In the genomic region with DNA sequence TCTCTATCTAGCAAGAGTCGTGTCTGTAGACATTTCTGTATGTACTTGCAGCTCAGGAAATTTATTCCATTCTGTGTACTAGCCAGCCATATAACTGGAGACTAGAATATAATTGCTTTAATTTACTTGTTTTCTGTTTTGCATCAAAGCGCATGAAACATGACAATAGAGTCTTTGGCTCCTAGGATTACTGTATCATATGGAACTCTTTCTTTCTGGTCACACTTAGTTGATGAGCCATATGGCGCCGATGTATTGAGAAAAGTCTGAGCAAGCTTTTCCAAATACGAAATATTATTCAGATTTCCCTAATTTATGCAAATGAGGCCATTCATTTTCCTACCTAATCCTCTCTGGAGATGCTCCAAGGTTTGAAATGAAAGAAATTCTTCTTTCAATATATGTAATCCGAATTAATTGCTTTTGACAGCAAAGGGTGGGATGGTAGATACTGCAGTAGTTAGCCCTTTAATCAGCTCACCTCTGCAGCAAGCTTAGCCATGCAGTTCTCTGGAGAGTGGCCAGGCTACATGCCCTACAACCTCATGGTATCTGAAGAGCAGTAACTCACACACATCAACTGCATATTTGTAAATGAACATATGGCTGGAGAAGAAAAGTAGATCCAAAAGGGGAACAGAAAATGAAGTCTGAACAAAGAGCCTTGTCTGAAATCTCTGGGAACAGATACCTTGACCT, we compare ENCODE assay signal across 26 mouse cellular contexts.
A peak's percentile ranks its signal among the peaks of the same experiment; 100 is the strongest.
DNase-seq lines count a peak whose midpoint lies in the region; ATAC-seq lines count a peak whose summit lies in the region.
"Had no signal": no experiment of that assay in that cellular context is flagged by ENCODE, and none has a peak within 500 bp of the region (broad histone marks: within the 10 kb centered on the region; RNA-seq: fewer than 3 reads in every experiment).

No protein-coding gene starts in this region.

- H3K9ac ChIP-seq in hindbrain, embryonic 14.5 days, result no peak overlapping the region
- no peak overlapping the region for H3K9ac ChIP-seq in forebrain, embryonic 15.5 days (replicated peaks)
- H3K9ac ChIP-seq: embryonic facial prominence, embryonic 13.5 days; hindbrain, embryonic 15.5 days; liver, embryonic 12.5 days; liver, postnatal 0 days had no signal

- peak; percentile 34 for DNase-seq in hindbrain, embryonic 14.5 days (ENCODE audit: low spot score)
- no peak for DNase-seq in hindbrain, embryonic 10.5 days (ENCODE audit: low spot score)
- DNase-seq in retina, postnatal 1 day, result peak; percentile 47
- no peak for DNase-seq in retina, embryonic 14.5 days (ENCODE audit: low spot score)
- no peak for DNase-seq in kidney, postnatal 4 days
- no peak for DNase-seq in embryo, embryonic 9.5 days (ENCODE audit: extremely low spot score)
- DNase-seq: adrenal gland, postnatal 25 days; cerebellum, adult 8-10 months; cerebellum, postnatal 25 days; gastrocnemius, adult 2 months; gastrocnemius, postnatal 36 days; heart, adult 18-20 months; heart, postnatal 36 days; kidney, adult 18-20 months; layer of hippocampus, postnatal 36 days; left cerebral cortex, postnatal 4 days; liver, postnatal 0 days; lung, postnatal 36 days; right cerebral cortex, postnatal 25 days; thymus, postnatal 14 days had no signal

- no peaks in the 10 kb centered on the region for H3K4me1 ChIP-seq in hindbrain, embryonic 14.5 days (replicated peaks; ENCODE audit: control insufficient read depth, insufficient read depth, low read length)
- no peaks in the 10 kb centered on the region for H3K4me1 ChIP-seq in hindbrain, embryonic 10.5 days (replicated peaks)
- peaks cover 5% of the 10 kb centered on the region for H3K4me1 ChIP-seq in forebrain, embryonic 15.5 days
- H3K4me1 ChIP-seq: embryonic facial prominence, embryonic 13.5 days; hindbrain, embryonic 15.5 days; liver, embryonic 12.5 days had no signal

- 70% methylated on average over 6 of the region's 6 CpGs for WGBS in hindbrain, embryonic 14.5 days
- 92% methylated on average over 6 of the region's 6 CpGs for WGBS in hindbrain, embryonic 10.5 days
- 42% methylated on average over 6 of the region's 6 CpGs for WGBS in forebrain, embryonic 15.5 days

- H3K27me3 ChIP-seq in hindbrain, embryonic 14.5 days (ENCODE audit: control insufficient read depth, insufficient read depth, low read length), result no peaks in the 10 kb centered on the region
- no peaks in the 10 kb centered on the region for H3K27me3 ChIP-seq in hindbrain, embryonic 10.5 days (ENCODE audit: insufficient read depth, poor library complexity, severe bottlenecking)
- H3K27me3 ChIP-seq in forebrain, embryonic 15.5 days, result no peaks in the 10 kb centered on the region
- H3K27me3 ChIP-seq: embryonic facial prominence, embryonic 13.5 days; hindbrain, embryonic 15.5 days; liver, embryonic 12.5 days had no signal

- H3K4me3 ChIP-seq in hindbrain, embryonic 14.5 days (replicated peaks; ENCODE audit: low read length), result no peak overlapping the region
- no peak overlapping the region for H3K4me3 ChIP-seq in hindbrain, embryonic 10.5 days
- no peak overlapping the region for H3K4me3 ChIP-seq in forebrain, embryonic 15.5 days
- H3K4me3 ChIP-seq: embryonic facial prominence, embryonic 13.5 days; gastrocnemius, adult 2 months; hindbrain, embryonic 15.5 days; liver, embryonic 12.5 days had no signal

- no peaks in the 10 kb centered on the region for H3K9me3 ChIP-seq in hindbrain, embryonic 14.5 days (ENCODE audit: control insufficient read depth, low read length)
- H3K9me3 ChIP-seq in hindbrain, embryonic 10.5 days, result no peaks in the 10 kb centered on the region
- H3K9me3 ChIP-seq in forebrain, embryonic 15.5 days, result no peaks in the 10 kb centered on the region
- H3K9me3 ChIP-seq: embryonic facial prominence, embryonic 13.5 days; hindbrain, embryonic 15.5 days; liver, embryonic 12.5 days had no signal

- no peak; the same call in 1 of the 2 replicates for ATAC-seq in hindbrain, embryonic 14.5 days (ENCODE audit: low FRiP score)
- peak; percentile 89 for ATAC-seq in forebrain, embryonic 15.5 days (replicated peaks)
- ATAC-seq: CD4-positive, CD25-positive, alpha-beta regulatory T cell, adult 4 months; liver, embryonic 12.5 days; liver, postnatal 0 days had no signal

- no peak overlapping the region for H3K27ac ChIP-seq in hindbrain, embryonic 14.5 days
- no peak overlapping the region for H3K27ac ChIP-seq in hindbrain, embryonic 10.5 days
- peak overlapping the region; percentile 68 for H3K27ac ChIP-seq in forebrain, embryonic 15.5 days (replicated peaks)
- H3K27ac ChIP-seq: embryonic facial prominence, embryonic 13.5 days; gastrocnemius, adult 2 months; hindbrain, embryonic 15.5 days; liver, embryonic 12.5 days had no signal

- no peaks in the 10 kb centered on the region for H3K36me3 ChIP-seq in hindbrain, embryonic 14.5 days (replicated peaks; ENCODE audit: control insufficient read depth, insufficient read depth)
- no peaks in the 10 kb centered on the region for H3K36me3 ChIP-seq in hindbrain, embryonic 10.5 days
- H3K36me3 ChIP-seq in forebrain, embryonic 15.5 days, result no peaks in the 10 kb centered on the region
- H3K36me3 ChIP-seq: embryonic facial prominence, embryonic 13.5 days; hindbrain, embryonic 15.5 days; liver, embryonic 12.5 days had no signal

- no peak overlapping the region for H3K4me2 ChIP-seq in hindbrain, embryonic 14.5 days (replicated peaks)
- H3K4me2 ChIP-seq in forebrain, embryonic 15.5 days (replicated peaks), result no peak overlapping the region
- H3K4me2 ChIP-seq: embryonic facial prominence, embryonic 13.5 days; heart, embryonic 11.5 days; hindbrain, embryonic 15.5 days; liver, embryonic 12.5 days had no signal

Comparison
In these comparisons a context has a peak if more than half of its experiments do, and no peak if none do; other contexts are left out.
1. DNase-seq: peak in hindbrain, embryonic 14.5 days (single experiment) and retina, postnatal 1 day (single experiment); none in hindbrain, embryonic 10.5 days (single experiment), retina, embryonic 14.5 days (single experiment), kidney, postnatal 4 days (0 of 2) and embryo, embryonic 9.5 days (single experiment).